Mouse (Mus musculus): ENCODE data around the gene Msh5.

GRCm38 (mm10) chr17:35048932-35049440, 2.4 kb upstream of the Msh5 start:
- TF ChIP-seq GATA1 (IDR thresholded peaks at IDR 0.05; ENCODE audit: borderline replicate concordance, low read length) = no peak
- TF ChIP-seq FLI1 (IDR thresholded peaks at IDR 0.05; ENCODE audit: low read length) = no peak

Data from megakaryocyte, embryonic 14.5 days (primary cell).